Mouse (Mus musculus): ENCODE results near the gene Rptor. TPM values are rescaled to one million over a fixed set of nuclear protein-coding genes. Genes with fewer than 3 reads are reported as not detected.

The Rptor gene
- polyA plus RNA-seq, 1 experiment from 2014 or later: 19.2 TPM

GRCm38 (mm10) chr11:119666567-119667108, 63.9 kb downstream of the Rptor start:
- 47% methylated on average over 2 of the region's 2 CpGs for WGBS
- H3K4me2 ChIP-seq (ENCODE audit: low read depth, low read length, severe bottlenecking): no peak overlapping the region
- DNase-seq (ENCODE audit: low spot score) (no peak), ATAC-seq (replicated peaks; ENCODE audit: low FRiP score) (no peak)
- H3K9ac ChIP-seq (ENCODE audit: low read length): no peak overlapping the region
- H3K36me3 ChIP-seq (ENCODE audit: control insufficient read depth, insufficient read depth, low read length): no peaks in the 10 kb centered on the region
- H3K27ac ChIP-seq (ENCODE audit: low read depth, low read length): no peak overlapping the region
- H3K9me3 ChIP-seq (ENCODE audit: control insufficient read depth, low read length): no peaks in the 10 kb centered on the region
- H3K27me3 ChIP-seq (ENCODE audit: control insufficient read depth, insufficient read depth, low read length): no peaks in the 10 kb centered on the region
- no peaks in the 10 kb centered on the region for H3K4me1 ChIP-seq (replicated peaks; ENCODE audit: control insufficient read depth, insufficient read depth, low read length)
- H3K4me3 ChIP-seq (ENCODE audit: low read depth, low read length): no peak overlapping the region

GRCm38 (mm10) chr11:119670690-119671666, 68.3 kb downstream of the Rptor start:
- no peak overlapping the region for H3K9ac ChIP-seq (ENCODE audit: low read length)
- DNase-seq (ENCODE audit: low spot score): no peak
- no peak overlapping the region for H3K27ac ChIP-seq (ENCODE audit: low read depth, low read length)
- H3K4me2 ChIP-seq (ENCODE audit: low read depth, low read length, severe bottlenecking): no peak overlapping the region
- no peak for ATAC-seq (replicated peaks; ENCODE audit: low FRiP score)
- WGBS: 82% methylated on average over 11 of the region's 11 CpGs
- no peaks in the 10 kb centered on the region; the same call in 1 of the 2 replicates for H3K36me3 ChIP-seq (ENCODE audit: control insufficient read depth, insufficient read depth, low read length)
- H3K4me1 ChIP-seq (replicated peaks; ENCODE audit: control insufficient read depth, insufficient read depth, low read length): no peaks in the 10 kb centered on the region
- no peaks in the 10 kb centered on the region for H3K9me3 ChIP-seq (ENCODE audit: control insufficient read depth, low read length)
- no peaks in the 10 kb centered on the region for H3K27me3 ChIP-seq (ENCODE audit: control insufficient read depth, insufficient read depth, low read length)
- H3K4me3 ChIP-seq (ENCODE audit: low read depth, low read length): no peak overlapping the region

GRCm38 (mm10) chr11:119672041-119672440, 69.3 kb downstream of the Rptor start:
- Histone ChIP-seq H3K27me3 (ENCODE audit: control insufficient read depth, insufficient read depth, low read length) (no peaks in the 10 kb centered on the region), H3K36me3 (ENCODE audit: control insufficient read depth, insufficient read depth, low read length) (no peaks in the 10 kb centered on the region; the same call in 1 of the 2 replicates), H3K27ac (ENCODE audit: low read depth, low read length) (no peak overlapping the region), H3K9me3 (ENCODE audit: control insufficient read depth, low read length) (no peaks in the 10 kb centered on the region), H3K4me3 (ENCODE audit: low read depth, low read length) (no peak overlapping the region), H3K4me1 (replicated peaks; ENCODE audit: control insufficient read depth, insufficient read depth, low read length) (no peaks in the 10 kb centered on the region), H3K4me2 (ENCODE audit: low read depth, low read length, severe bottlenecking) (no peak overlapping the region), H3K9ac (ENCODE audit: low read length) (no peak overlapping the region)
- ATAC-seq (replicated peaks; ENCODE audit: low FRiP score): no peak
- no peak for DNase-seq (ENCODE audit: low spot score)
- 32% methylated on average over 2 of the region's 2 CpGs for WGBS

- H3K27ac ChIP-seq (ENCODE audit: low read depth, low read length): no peak overlapping the region
- H3K4me1 ChIP-seq (replicated peaks; ENCODE audit: control insufficient read depth, insufficient read depth, low read length): no peaks in the 10 kb centered on the region
- WGBS: 81% methylated on average over 4 of the region's 4 CpGs
- H3K9me3 ChIP-seq (ENCODE audit: control insufficient read depth, low read length): no peaks in the 10 kb centered on the region
- DNase-seq (ENCODE audit: low spot score) (no peak), ATAC-seq (replicated peaks; ENCODE audit: low FRiP score) (no peak)
- H3K36me3 ChIP-seq (ENCODE audit: control insufficient read depth, insufficient read depth, low read length): no peaks in the 10 kb centered on the region; the same call in 1 of the 2 replicates
- H3K9ac ChIP-seq (ENCODE audit: low read length): no peak overlapping the region
- H3K4me2 ChIP-seq (ENCODE audit: low read depth, low read length, severe bottlenecking): no peak overlapping the region
- H3K27me3 ChIP-seq (ENCODE audit: control insufficient read depth, insufficient read depth, low read length): no peaks in the 10 kb centered on the region
- no peak overlapping the region for H3K4me3 ChIP-seq (ENCODE audit: low read depth, low read length)
Observed at GRCm38 (mm10) chr11:119672775-119673174, 70.1 kb downstream of the Rptor start.

DNA sequence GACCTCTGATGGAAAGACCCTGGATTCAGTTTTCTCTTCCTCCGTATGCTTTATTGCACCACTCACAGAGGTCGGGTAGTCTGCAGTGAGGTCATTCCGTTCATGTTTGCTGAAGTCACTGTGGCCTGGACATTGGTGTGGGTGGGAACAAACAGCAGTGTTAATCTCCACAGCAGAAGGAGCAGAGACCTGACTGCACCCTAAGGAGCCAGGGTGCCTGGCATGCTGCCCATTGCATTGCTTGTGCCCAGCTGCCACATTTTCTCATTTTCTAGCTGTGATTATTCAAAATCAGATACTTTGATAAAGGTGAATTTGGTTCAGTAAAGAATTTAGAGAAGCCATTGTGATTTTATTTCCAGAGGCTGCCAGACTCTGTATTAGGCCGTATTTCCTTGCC, 72.1 kb downstream of the Rptor start:
- no peak overlapping the region for H3K9ac ChIP-seq (ENCODE audit: low read length)
- H3K36me3 ChIP-seq (ENCODE audit: control insufficient read depth, insufficient read depth, low read length): no peaks in the 10 kb centered on the region; the same call in 1 of the 2 replicates
- H3K4me3 ChIP-seq (ENCODE audit: low read depth, low read length): no peak overlapping the region
- H3K9me3 ChIP-seq (ENCODE audit: control insufficient read depth, low read length): no peaks in the 10 kb centered on the region
- H3K27ac ChIP-seq (ENCODE audit: low read depth, low read length): no peak overlapping the region
- 86% methylated on average over 4 of the region's 4 CpGs for WGBS
- no peaks in the 10 kb centered on the region for H3K4me1 ChIP-seq (replicated peaks; ENCODE audit: control insufficient read depth, insufficient read depth, low read length)
- no peaks in the 10 kb centered on the region for H3K27me3 ChIP-seq (ENCODE audit: control insufficient read depth, insufficient read depth, low read length)
- DNase-seq (ENCODE audit: low spot score): no peak
- H3K4me2 ChIP-seq (ENCODE audit: low read depth, low read length, severe bottlenecking): no peak overlapping the region
- no peak for ATAC-seq (replicated peaks; ENCODE audit: low FRiP score)

- Histone ChIP-seq H3K9ac (ENCODE audit: low read length) (no peak overlapping the region), H3K4me2 (ENCODE audit: low read depth, low read length, severe bottlenecking) (no peak overlapping the region), H3K27me3 (ENCODE audit: control insufficient read depth, insufficient read depth, low read length) (no peaks in the 10 kb centered on the region), H3K9me3 (ENCODE audit: control insufficient read depth, low read length) (no peaks in the 10 kb centered on the region), H3K4me3 (ENCODE audit: low read depth, low read length) (no peak overlapping the region), H3K27ac (ENCODE audit: low read depth, low read length) (no peak overlapping the region), H3K36me3 (ENCODE audit: control insufficient read depth, insufficient read depth, low read length) (no peaks in the 10 kb centered on the region; the same call in 1 of the 2 replicates), H3K4me1 (replicated peaks; ENCODE audit: control insufficient read depth, insufficient read depth, low read length) (no peaks in the 10 kb centered on the region)
- WGBS: 90% methylated on average over 6 of the region's 6 CpGs
- ATAC-seq (replicated peaks; ENCODE audit: low FRiP score) (no peak), DNase-seq (ENCODE audit: low spot score) (no peak)
Observed at GRCm38 (mm10) chr11:119675546-119675945, 72.8 kb downstream of the Rptor start.

- Histone ChIP-seq H3K27ac (ENCODE audit: low read depth, low read length) (no peak overlapping the region), H3K27me3 (ENCODE audit: control insufficient read depth, insufficient read depth, low read length) (no peaks in the 10 kb centered on the region), H3K4me3 (ENCODE audit: low read depth, low read length) (no peak overlapping the region), H3K9ac (ENCODE audit: low read length) (no peak overlapping the region), H3K36me3 (ENCODE audit: control insufficient read depth, insufficient read depth, low read length) (no peaks in the 10 kb centered on the region; the same call in 1 of the 2 replicates), H3K4me1 (replicated peaks; ENCODE audit: control insufficient read depth, insufficient read depth, low read length) (no peaks in the 10 kb centered on the region), H3K9me3 (ENCODE audit: control insufficient read depth, low read length) (no peaks in the 10 kb centered on the region), H3K4me2 (ENCODE audit: low read depth, low read length, severe bottlenecking) (no peak overlapping the region)
- no peak for DNase-seq (ENCODE audit: low spot score)
- ATAC-seq (replicated peaks; ENCODE audit: low FRiP score): no peak
- WGBS: 89% methylated on average over 7 of the region's 7 CpGs
Observed at GRCm38 (mm10) chr11:119676751-119677411, 74.2 kb downstream of the Rptor start.

DNA sequence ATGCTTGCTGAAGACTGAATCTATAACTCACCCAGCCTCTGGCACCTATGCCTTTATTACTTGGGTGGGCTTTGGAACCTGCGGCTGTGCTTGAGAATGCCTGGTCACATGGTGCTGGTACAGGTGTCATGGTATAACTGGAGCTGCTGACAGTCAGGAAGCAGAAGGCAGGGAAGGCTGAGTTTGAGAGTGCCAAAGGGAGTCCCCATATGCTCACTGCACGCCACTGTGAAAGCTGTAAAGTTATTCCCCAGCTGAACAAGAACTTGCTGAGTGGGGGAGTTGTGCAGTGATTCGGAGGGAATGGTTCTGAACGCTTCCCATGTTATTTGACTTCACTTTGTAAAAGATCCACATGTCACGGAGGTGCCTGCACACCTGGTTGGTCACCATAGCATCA, 75.7 kb downstream of the Rptor start:
- no peak overlapping the region for H3K9ac ChIP-seq (ENCODE audit: low read length)
- H3K4me2 ChIP-seq (ENCODE audit: low read depth, low read length, severe bottlenecking): no peak overlapping the region
- no peaks in the 10 kb centered on the region; the same call in 1 of the 2 replicates for H3K36me3 ChIP-seq (ENCODE audit: control insufficient read depth, insufficient read depth, low read length)
- H3K9me3 ChIP-seq (ENCODE audit: control insufficient read depth, low read length): no peaks in the 10 kb centered on the region
- H3K4me3 ChIP-seq (ENCODE audit: low read depth, low read length): no peak overlapping the region
- DNase-seq (ENCODE audit: low spot score) (no peak), ATAC-seq (replicated peaks; ENCODE audit: low FRiP score) (no peak)
- WGBS: 92% methylated on average over 5 of the region's 5 CpGs
- no peaks in the 10 kb centered on the region for H3K4me1 ChIP-seq (replicated peaks; ENCODE audit: control insufficient read depth, insufficient read depth, low read length)
- H3K27ac ChIP-seq (ENCODE audit: low read depth, low read length): no peak overlapping the region
- H3K27me3 ChIP-seq (ENCODE audit: control insufficient read depth, insufficient read depth, low read length): no peaks in the 10 kb centered on the region

Data from forebrain, embryonic 11.5 days (tissue).